Mouse (Mus musculus): ENCODE data around the gene Egfl8. TPM values are rescaled to one million over a fixed set of nuclear protein-coding genes. Genes with fewer than 3 reads are reported as not detected.

Egfl8 gene
- polyA plus RNA-seq, 1 experiment from 2014 or later = 11.2 TPM

GRCm38 (mm10) chr17:34585877-34586771 lies 29.6 kb downstream of the Egfl8 start:
- Histone ChIP-seq H3K36me3 (no peaks in the 10 kb centered on the region), H3K27ac (replicated peaks) (peak overlapping the region; percentile 98), H3K9ac (peak overlapping the region; percentile 90), H3K9me3 (replicated peaks) (no peaks in the 10 kb centered on the region), H3K4me1 (peaks cover 45% of the 10 kb centered on the region), H3K4me2 (replicated peaks) (peak overlapping the region; percentile 95), H3K4me3 (replicated peaks) (peak overlapping the region; percentile 84), H3K27me3 (no peaks in the 10 kb centered on the region)
- WGBS = 23% methylated on average over 32 of the region's 32 CpGs
- no peak for ATAC-seq (ENCODE audit: insufficient number of reproducible peaks, low FRiP score, low TSS enrichment, low read depth)

GRCm38 (mm10) chr17:34585121-34585520 lies 30.6 kb downstream of the Egfl8 start:
- H3K4me3 ChIP-seq (replicated peaks) = no peak overlapping the region
- ATAC-seq (ENCODE audit: insufficient number of reproducible peaks, low FRiP score, low TSS enrichment, low read depth) = no peak

GRCm38 (mm10) chr17:34583819-34584218 lies 32.0 kb downstream of the Egfl8 start:
- Histone ChIP-seq H3K4me1 (peaks cover 22% of the 10 kb centered on the region), H3K9ac (no peak overlapping the region), H3K27ac (replicated peaks) (no peak overlapping the region), H3K27me3 (no peaks in the 10 kb centered on the region), H3K4me2 (replicated peaks) (no peak overlapping the region), H3K4me3 (replicated peaks) (no peak overlapping the region), H3K36me3 (no peaks in the 10 kb centered on the region), H3K9me3 (replicated peaks) (no peaks in the 10 kb centered on the region)
- no peak for ATAC-seq (ENCODE audit: insufficient number of reproducible peaks, low FRiP score, low TSS enrichment, low read depth)
- 74% methylated on average over 8 of the region's 8 CpGs for WGBS

More at GRCm38 (mm10) chr17:34585121-34585520, 30.6 kb downstream of the Egfl8 start:
- no peak overlapping the region for H3K4me2 ChIP-seq (replicated peaks)
- WGBS = 87% methylated on average over 8 of the region's 8 CpGs
- H3K36me3 ChIP-seq = no peaks in the 10 kb centered on the region
- H3K9ac ChIP-seq = no peak overlapping the region
- no peaks in the 10 kb centered on the region for H3K27me3 ChIP-seq
- no peaks in the 10 kb centered on the region for H3K9me3 ChIP-seq (replicated peaks)
- H3K27ac ChIP-seq (replicated peaks) = no peak overlapping the region
- H3K4me1 ChIP-seq = peaks cover 35% of the 10 kb centered on the region

- Histone ChIP-seq H3K9me3 (replicated peaks) (no peaks in the 10 kb centered on the region), H3K36me3 (no peaks in the 10 kb centered on the region), H3K4me1 (peaks cover 18% of the 10 kb centered on the region), H3K27me3 (no peaks in the 10 kb centered on the region), H3K27ac (replicated peaks) (no peak overlapping the region), H3K4me3 (replicated peaks) (no peak overlapping the region), H3K4me2 (replicated peaks) (no peak overlapping the region), H3K9ac (no peak overlapping the region)
- ATAC-seq (ENCODE audit: insufficient number of reproducible peaks, low FRiP score, low TSS enrichment, low read depth) = no peak
- 40% methylated on average over 7 of the region's 7 CpGs for WGBS
Observed at GRCm38 (mm10) chr17:34583397-34583796, 32.4 kb downstream of the Egfl8 start.

- WGBS = 84% methylated on average over 12 of the region's 12 CpGs
- Histone ChIP-seq H3K36me3 (no peaks in the 10 kb centered on the region), H3K4me2 (replicated peaks) (no peak overlapping the region), H3K9me3 (replicated peaks) (no peaks in the 10 kb centered on the region), H3K4me1 (peaks cover 13% of the 10 kb centered on the region), H3K9ac (no peak overlapping the region), H3K27me3 (no peaks in the 10 kb centered on the region), H3K4me3 (replicated peaks) (no peak overlapping the region), H3K27ac (replicated peaks) (no peak overlapping the region)
- ATAC-seq (ENCODE audit: insufficient number of reproducible peaks, low FRiP score, low TSS enrichment, low read depth) = no peak
Observed at GRCm38 (mm10) chr17:34582528-34582927, 33.2 kb downstream of the Egfl8 start.

GRCm38 (mm10) chr17:34578070-34578469 lies 37.7 kb downstream of the Egfl8 start:
- Histone ChIP-seq H3K27ac (replicated peaks) (no peak overlapping the region), H3K4me1 (no peaks in the 10 kb centered on the region), H3K4me3 (replicated peaks) (no peak overlapping the region), H3K9ac (no peak overlapping the region), H3K9me3 (replicated peaks) (no peaks in the 10 kb centered on the region), H3K27me3 (no peaks in the 10 kb centered on the region), H3K4me2 (replicated peaks) (no peak overlapping the region), H3K36me3 (no peaks in the 10 kb centered on the region)
- no peak for ATAC-seq (ENCODE audit: insufficient number of reproducible peaks, low FRiP score, low TSS enrichment, low read depth)
- WGBS = 78% methylated on average over 3 of the region's 3 CpGs

- H3K9me3 ChIP-seq (replicated peaks) = no peaks in the 10 kb centered on the region
- H3K9ac ChIP-seq = no peak overlapping the region
- H3K27ac ChIP-seq (replicated peaks) = no peak overlapping the region
- 52% methylated on average over 5 of the region's 5 CpGs for WGBS
- H3K36me3 ChIP-seq = no peaks in the 10 kb centered on the region
- no peak overlapping the region for H3K4me3 ChIP-seq (replicated peaks)
- no peak for ATAC-seq (ENCODE audit: insufficient number of reproducible peaks, low FRiP score, low TSS enrichment, low read depth)
- H3K27me3 ChIP-seq = no peaks in the 10 kb centered on the region
- no peaks in the 10 kb centered on the region for H3K4me1 ChIP-seq
- H3K4me2 ChIP-seq (replicated peaks) = no peak overlapping the region
Observed at GRCm38 (mm10) chr17:34576577-34576976, 39.2 kb downstream of the Egfl8 start.

GRCm38 (mm10) chr17:34572361-34572760 lies 43.4 kb downstream of the Egfl8 start:
- no peak overlapping the region for H3K9ac ChIP-seq
- H3K4me1 ChIP-seq = no peaks in the 10 kb centered on the region
- no peaks in the 10 kb centered on the region for H3K36me3 ChIP-seq
- no peak for ATAC-seq (ENCODE audit: insufficient number of reproducible peaks, low FRiP score, low TSS enrichment, low read depth)
- peaks cover 4% of the 10 kb centered on the region; the same call in 1 of the 2 replicates for H3K27me3 ChIP-seq
- no peak overlapping the region for H3K4me2 ChIP-seq (replicated peaks)
- no peak overlapping the region for H3K27ac ChIP-seq (replicated peaks)
- no peak overlapping the region for H3K4me3 ChIP-seq (replicated peaks)
- WGBS = 10% methylated on average over 15 of the region's 15 CpGs
- no peaks in the 10 kb centered on the region for H3K9me3 ChIP-seq (replicated peaks)

GRCm38 (mm10) chr17:34571875-34572274 lies 43.9 kb downstream of the Egfl8 start:
- WGBS = 12% methylated on average over 5 of the region's 5 CpGs
- H3K27me3 ChIP-seq = peaks cover 6% of the 10 kb centered on the region; the same call in 1 of the 2 replicates
- no peak overlapping the region for H3K9ac ChIP-seq
- H3K4me3 ChIP-seq (replicated peaks) = no peak overlapping the region
- no peak overlapping the region for H3K27ac ChIP-seq (replicated peaks)
- no peak for ATAC-seq (ENCODE audit: insufficient number of reproducible peaks, low FRiP score, low TSS enrichment, low read depth)
- H3K4me1 ChIP-seq = no peaks in the 10 kb centered on the region
- no peaks in the 10 kb centered on the region for H3K36me3 ChIP-seq
- no peaks in the 10 kb centered on the region for H3K9me3 ChIP-seq (replicated peaks)
- no peak overlapping the region for H3K4me2 ChIP-seq (replicated peaks)

GRCm38 (mm10) chr17:34569919-34570318 lies 45.9 kb downstream of the Egfl8 start:
- H3K4me2 ChIP-seq (replicated peaks) = no peak overlapping the region
- ATAC-seq (ENCODE audit: insufficient number of reproducible peaks, low FRiP score, low TSS enrichment, low read depth) = no peak
- H3K36me3 ChIP-seq = no peaks in the 10 kb centered on the region
- H3K27ac ChIP-seq (replicated peaks) = no peak overlapping the region
- H3K27me3 ChIP-seq = peaks cover 6% of the 10 kb centered on the region; the same call in 1 of the 2 replicates
- no peak overlapping the region for H3K4me3 ChIP-seq (replicated peaks)
- no peaks in the 10 kb centered on the region for H3K9me3 ChIP-seq (replicated peaks)
- no peak overlapping the region for H3K9ac ChIP-seq
- no peaks in the 10 kb centered on the region for H3K4me1 ChIP-seq
- 64% methylated on average over 4 of the region's 4 CpGs for WGBS

- Histone ChIP-seq H3K27ac (replicated peaks) (no peak overlapping the region), H3K4me2 (replicated peaks) (no peak overlapping the region), H3K36me3 (no peaks in the 10 kb centered on the region), H3K9ac (no peak overlapping the region), H3K27me3 (peaks cover 6% of the 10 kb centered on the region; the same call in 1 of the 2 replicates), H3K4me3 (replicated peaks) (no peak overlapping the region), H3K4me1 (peaks cover 5% of the 10 kb centered on the region; the same call in 1 of the 2 replicates), H3K9me3 (replicated peaks) (no peaks in the 10 kb centered on the region)
- ATAC-seq (ENCODE audit: insufficient number of reproducible peaks, low FRiP score, low TSS enrichment, low read depth) = no peak
- 78% methylated on average over 13 of the region's 13 CpGs for WGBS
Observed at GRCm38 (mm10) chr17:34568421-34568820, 47.4 kb downstream of the Egfl8 start.

Measured in embryonic facial prominence, embryonic 15.5 days (tissue).